Mouse (Mus musculus): Measurements from ENCODE around the gene Polr2h. TPM values are rescaled to one million over a fixed set of nuclear protein-coding genes. Genes with fewer than 3 reads are reported as not detected.

The Polr2h gene
- polyA plus RNA-seq, 1 experiment from 2014 or later, result 105 TPM

GRCm38 (mm10) chr16:20716841-20717180, 654 bp upstream of the Polr2h start:
- Histone ChIP-seq H3K9me3 (replicated peaks; ENCODE audit: low read length) (no peaks in the 10 kb centered on the region), H3K4me3 (replicated peaks; ENCODE audit: low read depth, low read length) (peak overlapping the region; percentile 55), H3K36me3 (ENCODE audit: insufficient read depth, low read length) (peaks cover 22% of the 10 kb centered on the region), H3K9ac (ENCODE audit: low read depth, low read length) (peak overlapping the region; percentile 71), H3K27me3 (ENCODE audit: insufficient read depth, low read length) (no peaks in the 10 kb centered on the region), H3K4me1 (replicated peaks; ENCODE audit: insufficient read depth, low read length) (peaks cover 15% of the 10 kb centered on the region), H3K27ac (peak overlapping the region; percentile 97), H3K4me2 (ENCODE audit: low read length) (peak overlapping the region; percentile 92)
- ATAC-seq (replicated peaks; ENCODE audit: low FRiP score, low read depth) (no peak), DNase-seq (ENCODE audit: low spot score) (no peak)
- TF ChIP-seq CTCF (IDR thresholded peaks at IDR 0.05; ENCODE audit: low read depth), result no peak
- WGBS, result 0% methylated on average over 8 of the region's 8 CpGs

DNA sequence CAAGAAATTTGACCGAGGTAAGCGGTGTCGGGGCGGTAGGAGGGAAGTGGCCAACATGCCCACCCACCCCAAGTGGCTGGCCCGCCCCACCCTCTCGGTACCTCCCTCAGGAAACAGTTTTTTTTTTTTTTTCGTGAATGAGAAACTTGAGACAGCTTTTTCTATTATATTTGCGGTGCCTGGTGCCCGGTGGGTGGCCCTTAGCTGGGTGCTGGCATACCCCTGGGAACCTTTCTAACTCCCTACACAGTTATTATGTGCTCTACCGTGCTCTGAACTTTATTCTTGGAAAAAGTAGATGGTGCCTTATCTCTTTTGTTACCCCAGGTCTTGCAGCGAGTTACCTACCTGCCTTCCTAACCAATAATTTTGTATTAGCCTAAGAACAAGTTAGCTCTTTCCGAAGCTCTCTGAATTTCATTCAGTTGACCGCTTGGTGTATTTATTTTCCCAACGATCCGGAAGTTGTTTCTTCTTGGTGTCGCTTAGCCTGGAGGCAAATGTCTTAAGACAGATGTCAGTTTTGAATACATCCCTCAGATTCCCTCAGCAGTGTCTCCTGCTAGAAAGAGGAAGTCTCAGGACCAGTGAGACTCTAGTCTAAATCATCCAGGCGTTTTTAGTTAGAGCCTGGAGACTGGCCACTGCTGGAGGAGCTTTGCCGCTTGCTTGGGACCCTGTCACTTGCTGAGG, 659 bp downstream of the Polr2h start:
- Histone ChIP-seq H3K4me3 (replicated peaks; ENCODE audit: low read depth, low read length) (peak overlapping the region; percentile 55), H3K4me1 (replicated peaks; ENCODE audit: insufficient read depth, low read length) (peaks cover 15% of the 10 kb centered on the region), H3K27ac (peak overlapping the region; percentile 97), H3K9me3 (replicated peaks; ENCODE audit: low read length) (no peaks in the 10 kb centered on the region), H3K4me2 (ENCODE audit: low read length) (peak overlapping the region; percentile 92), H3K27me3 (ENCODE audit: insufficient read depth, low read length) (no peaks in the 10 kb centered on the region), H3K36me3 (ENCODE audit: insufficient read depth, low read length) (peaks cover 16% of the 10 kb centered on the region), H3K9ac (ENCODE audit: low read depth, low read length) (peak overlapping the region; percentile 71)
- 2% methylated on average over 18 of the region's 18 CpGs for WGBS
- TF ChIP-seq CTCF (IDR thresholded peaks at IDR 0.05; ENCODE audit: low read depth), result no peak
- ATAC-seq (replicated peaks; ENCODE audit: low FRiP score, low read depth), result peak; percentile 10
- no peak for DNase-seq (ENCODE audit: low spot score)

DNA sequence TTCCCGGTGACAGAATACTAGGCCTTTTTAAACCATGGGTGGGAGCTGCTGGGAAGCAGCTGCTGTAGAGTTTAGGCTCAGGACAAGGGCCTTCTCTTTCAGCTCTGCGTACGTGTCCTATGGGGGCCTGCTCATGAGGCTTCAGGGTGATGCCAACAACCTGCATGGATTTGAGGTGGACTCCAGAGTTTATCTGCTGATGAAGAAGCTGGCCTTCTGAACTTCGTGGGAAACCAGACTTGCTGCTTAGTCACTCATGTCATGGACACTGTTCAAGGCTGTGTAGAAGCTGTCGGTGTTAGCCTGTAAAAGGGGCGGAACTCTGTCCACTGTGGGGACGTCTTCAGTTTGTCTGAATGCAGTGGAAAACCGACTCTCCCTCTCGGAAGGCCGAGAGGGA, 4.3 kb downstream of the Polr2h start:
- H3K9ac ChIP-seq (ENCODE audit: low read depth, low read length), result no peak overlapping the region
- no peak overlapping the region for H3K4me3 ChIP-seq (replicated peaks; ENCODE audit: low read depth, low read length)
- ATAC-seq (replicated peaks; ENCODE audit: low FRiP score, low read depth) (no peak), DNase-seq (ENCODE audit: low spot score) (no peak)
- no peak overlapping the region for H3K4me2 ChIP-seq (ENCODE audit: low read length)
- H3K9me3 ChIP-seq (replicated peaks; ENCODE audit: low read length), result no peaks in the 10 kb centered on the region
- peaks cover 6% of the 10 kb centered on the region; the same call in 1 of the 2 replicates for H3K4me1 ChIP-seq (replicated peaks; ENCODE audit: insufficient read depth, low read length)
- no peak overlapping the region for H3K27ac ChIP-seq
- no peaks in the 10 kb centered on the region for H3K27me3 ChIP-seq (ENCODE audit: insufficient read depth, low read length)
- TF ChIP-seq CTCF (IDR thresholded peaks at IDR 0.05; ENCODE audit: low read depth), result no peak
- WGBS, result 83% methylated on average over 10 of the region's 10 CpGs
- H3K36me3 ChIP-seq (ENCODE audit: insufficient read depth, low read length), result peaks cover 16% of the 10 kb centered on the region

DNA sequence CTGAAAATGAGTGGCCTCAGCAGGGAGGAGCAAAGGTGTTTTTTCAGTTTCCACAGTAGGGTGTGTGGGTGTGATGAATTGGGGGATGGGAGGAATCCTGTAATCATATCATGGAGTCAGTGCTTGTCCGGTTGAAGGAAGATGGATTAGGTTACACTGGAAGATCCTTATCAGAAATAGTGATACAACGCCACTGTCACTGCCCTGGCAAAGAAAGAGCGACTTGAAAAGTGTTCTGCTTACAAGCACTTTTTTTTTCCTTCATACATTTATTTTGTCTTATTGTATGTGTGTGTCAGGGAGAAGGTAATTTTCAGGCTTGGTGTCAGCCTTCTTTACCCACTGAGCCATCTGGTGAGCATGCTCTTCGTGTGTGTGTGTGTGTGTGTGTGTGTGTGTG, 5.3 kb downstream of the Polr2h start:
- Histone ChIP-seq H3K4me3 (replicated peaks; ENCODE audit: low read depth, low read length) (no peak overlapping the region), H3K36me3 (ENCODE audit: insufficient read depth, low read length) (peaks cover 16% of the 10 kb centered on the region), H3K9me3 (replicated peaks; ENCODE audit: low read length) (no peaks in the 10 kb centered on the region), H3K4me2 (ENCODE audit: low read length) (no peak overlapping the region), H3K27ac (no peak overlapping the region), H3K27me3 (ENCODE audit: insufficient read depth, low read length) (no peaks in the 10 kb centered on the region), H3K4me1 (replicated peaks; ENCODE audit: insufficient read depth, low read length) (0 out of 2 replicates have a peak, but pooled peaks cover 6% of the 10 kb centered on the region), H3K9ac (ENCODE audit: low read depth, low read length) (no peak overlapping the region)
- no peak for DNase-seq (ENCODE audit: low spot score)
- ATAC-seq (replicated peaks; ENCODE audit: low FRiP score, low read depth), result no peak
- WGBS, result 55% methylated on average over 4 of the region's 4 CpGs
- TF ChIP-seq CTCF (IDR thresholded peaks at IDR 0.05; ENCODE audit: low read depth), result no peak

- no peak for ATAC-seq (replicated peaks; ENCODE audit: low FRiP score, low read depth)
- no peak overlapping the region for H3K4me3 ChIP-seq (replicated peaks; ENCODE audit: low read depth, low read length)
These were observed 5.8 kb downstream of the Polr2h start for GRCm38 (mm10) chr16:20723247-20723646.

GRCm38 (mm10) chr16:20724338-20724748, 6.9 kb downstream of the Polr2h start:
- peak; percentile 90 for TF ChIP-seq CTCF (IDR thresholded peaks at IDR 0.05; ENCODE audit: low read depth)
- Histone ChIP-seq H3K4me2 (ENCODE audit: low read length) (no peak overlapping the region), H3K27ac (no peak overlapping the region), H3K4me3 (replicated peaks; ENCODE audit: low read depth, low read length) (no peak overlapping the region), H3K9ac (ENCODE audit: low read depth, low read length) (no peak overlapping the region), H3K27me3 (ENCODE audit: insufficient read depth, low read length) (no peaks in the 10 kb centered on the region), H3K4me1 (replicated peaks; ENCODE audit: insufficient read depth, low read length) (no peaks in the 10 kb centered on the region), H3K9me3 (replicated peaks; ENCODE audit: low read length) (no peaks in the 10 kb centered on the region), H3K36me3 (ENCODE audit: insufficient read depth, low read length) (peaks cover 16% of the 10 kb centered on the region)
- 34% methylated on average over 5 of the region's 5 CpGs for WGBS
- DNase-seq (ENCODE audit: low spot score) (peak; percentile 87), ATAC-seq (replicated peaks; ENCODE audit: low FRiP score, low read depth) (peak; percentile 76)

More at GRCm38 (mm10) chr16:20723247-20723646, 5.8 kb downstream of the Polr2h start:
- WGBS, result 40% methylated on average over 4 of the region's 4 CpGs
- Histone ChIP-seq H3K9ac (ENCODE audit: low read depth, low read length) (no peak overlapping the region), H3K36me3 (ENCODE audit: insufficient read depth, low read length) (peaks cover 16% of the 10 kb centered on the region), H3K9me3 (replicated peaks; ENCODE audit: low read length) (no peaks in the 10 kb centered on the region), H3K4me2 (ENCODE audit: low read length) (no peak overlapping the region), H3K27ac (no peak overlapping the region), H3K27me3 (ENCODE audit: insufficient read depth, low read length) (no peaks in the 10 kb centered on the region), H3K4me1 (replicated peaks; ENCODE audit: insufficient read depth, low read length) (0 out of 2 replicates have a peak, but pooled peaks cover 6% of the 10 kb centered on the region)
- TF ChIP-seq CTCF (IDR thresholded peaks at IDR 0.05; ENCODE audit: low read depth), result no peak
- no peak for DNase-seq (ENCODE audit: low spot score)

Measured in kidney, postnatal 0 days (tissue).